Mouse (Mus musculus): ENCODE measurements at regions not wholly inside any gene's neighbourhood (a gene's known extent, or its start where the extent isn't known, plus 50 kb on each side); places are given as distances from the start of the nearest gene placed in this dataset.

DNA sequence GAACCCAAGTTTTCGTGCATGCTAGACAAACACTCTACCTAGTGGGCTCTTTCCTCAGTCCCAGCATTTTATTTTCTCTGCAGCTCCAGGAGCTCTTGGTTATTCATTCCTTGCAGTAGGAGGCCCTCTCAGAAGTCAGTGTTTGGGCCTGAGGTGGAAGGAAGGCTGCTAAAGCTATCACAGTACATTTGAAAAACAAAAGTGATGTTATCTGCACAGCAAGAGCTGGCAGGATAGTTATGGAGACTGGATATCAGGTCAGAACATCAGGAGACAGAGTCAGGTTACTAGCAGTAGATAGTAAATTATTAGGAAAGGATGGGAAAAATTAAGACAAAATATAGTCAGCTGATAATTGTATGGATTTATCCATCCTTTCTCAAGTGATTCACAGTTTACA, 152.2 kb downstream of the Mtx2 start:
- DNase-seq (ENCODE audit: low spot score) = no peak

GRCm38 (mm10) chr2:74981856-74982255, 156.3 kb downstream of the Mtx2 start:
- DNase-seq (ENCODE audit: low spot score) = no peak

DNA sequence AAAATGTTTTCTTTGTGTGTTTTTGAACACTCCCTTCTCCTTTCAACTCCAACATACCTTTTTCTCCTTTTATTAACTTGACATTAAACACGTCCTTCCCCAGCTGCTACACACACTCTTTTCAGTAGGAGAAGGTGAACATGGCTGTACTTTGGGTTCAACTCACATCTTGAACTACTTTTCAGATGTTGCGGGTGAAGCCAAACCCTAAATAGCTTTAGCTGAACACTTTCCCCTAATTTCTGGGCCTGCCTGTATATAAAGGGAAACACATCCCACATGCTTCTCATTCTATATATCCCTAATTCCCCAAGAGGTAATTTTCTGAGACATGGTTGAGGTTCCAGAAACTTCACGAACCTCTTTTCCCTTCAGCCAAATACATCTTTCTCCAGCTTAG, 168.2 kb downstream of the Mtx2 start:
- no peak for DNase-seq (ENCODE audit: low spot score)

DNA sequence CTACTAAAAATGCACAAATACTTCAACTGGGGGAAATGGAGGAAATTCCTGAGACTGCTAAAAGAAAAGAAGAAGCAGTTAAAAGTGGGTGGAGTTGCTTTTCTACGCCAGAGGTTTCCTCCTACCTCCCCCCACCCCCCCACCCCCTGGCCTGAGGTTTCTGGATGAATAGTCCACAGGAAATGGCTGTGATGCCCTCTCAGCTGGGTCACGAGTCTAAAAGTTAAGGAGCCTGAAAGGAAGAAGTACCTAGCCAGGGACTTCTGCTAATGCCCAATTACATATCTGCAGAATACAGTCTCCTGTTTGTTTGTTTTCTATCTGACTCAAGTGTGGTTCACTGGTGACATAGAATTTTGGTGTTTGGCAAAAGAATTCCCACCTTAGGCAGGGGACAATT, 169.4 kb downstream of the Mtx2 start:
- DNase-seq (ENCODE audit: low spot score) = no peak

GRCm38 (mm10) chr2:74997736-74998135, 172.1 kb downstream of the Mtx2 start:
- no peak for DNase-seq (ENCODE audit: low spot score)

DNA sequence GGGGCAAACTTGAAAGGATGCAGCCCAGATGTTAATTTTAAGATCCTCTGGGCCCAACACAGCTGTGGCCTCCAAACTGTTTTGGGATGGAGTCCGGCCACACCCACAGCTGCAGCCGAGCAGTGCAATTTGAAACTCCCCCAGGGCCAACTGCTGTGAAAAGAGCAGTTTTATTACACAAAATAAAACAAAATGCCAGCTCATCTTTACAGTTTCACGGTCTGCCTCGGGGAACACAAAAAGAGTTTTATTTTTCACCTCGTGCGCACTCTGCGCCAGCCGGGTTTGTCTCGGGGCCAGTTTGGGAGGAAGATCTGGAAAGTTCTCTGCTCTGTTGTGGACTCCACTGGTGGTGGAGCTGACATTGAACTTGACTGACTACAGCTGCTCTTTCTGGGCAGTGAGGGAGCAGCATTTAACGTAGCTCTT, 174.8 kb downstream of the Mtx2 start:
- DNase-seq (ENCODE audit: low spot score) = peak; percentile 25

GRCm38 (mm10) chr2:75002562-75002961, 177.0 kb downstream of the Mtx2 start:
- peak; percentile 13 for DNase-seq (ENCODE audit: low spot score)

DNA sequence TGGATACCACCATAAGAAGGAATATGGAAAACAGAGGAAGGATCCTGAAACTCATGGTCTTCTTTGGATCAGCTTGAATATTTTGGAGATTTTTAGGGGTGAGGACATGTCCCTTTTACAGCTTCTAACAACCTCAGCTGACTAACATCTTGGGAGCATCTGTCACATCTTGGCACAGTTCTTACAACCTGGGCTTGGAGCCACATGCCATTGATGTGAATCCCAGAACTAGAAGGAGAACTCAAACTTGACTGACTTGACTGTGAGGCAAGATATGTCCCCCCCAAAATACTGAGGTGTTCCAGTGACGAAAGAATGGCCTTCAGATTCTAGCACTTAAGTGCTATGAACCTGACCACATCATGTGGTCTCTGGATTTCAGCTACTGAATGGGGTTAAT, 182.5 kb downstream of the Mtx2 start:
- DNase-seq (ENCODE audit: low spot score) = peak; percentile 26

- no peak for DNase-seq (ENCODE audit: low spot score)
Measured at GRCm38 (mm10) chr2:75010647-75011046, 185.0 kb downstream of the Mtx2 start.

DNA sequence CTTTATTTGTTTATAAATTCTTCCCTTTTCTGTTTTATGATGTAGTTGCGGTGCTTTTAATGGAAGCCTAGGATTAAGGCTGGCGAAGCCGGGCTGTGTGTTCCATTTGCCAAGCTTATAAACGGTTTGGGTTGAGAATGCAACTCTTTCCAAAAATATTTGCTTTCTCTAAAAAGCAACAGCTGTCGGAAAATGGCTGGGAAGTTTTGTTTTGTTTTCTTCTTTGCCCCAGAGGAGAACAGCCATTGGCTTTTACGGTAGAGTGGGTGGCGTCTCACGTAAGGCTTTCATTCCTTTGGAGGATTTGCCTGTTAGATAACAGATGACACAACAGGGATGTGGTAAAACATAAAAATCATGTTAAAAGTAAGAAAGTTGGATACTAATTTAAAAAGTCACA, 186.4 kb downstream of the Mtx2 start:
- DNase-seq (ENCODE audit: low spot score) = no peak

DNA sequence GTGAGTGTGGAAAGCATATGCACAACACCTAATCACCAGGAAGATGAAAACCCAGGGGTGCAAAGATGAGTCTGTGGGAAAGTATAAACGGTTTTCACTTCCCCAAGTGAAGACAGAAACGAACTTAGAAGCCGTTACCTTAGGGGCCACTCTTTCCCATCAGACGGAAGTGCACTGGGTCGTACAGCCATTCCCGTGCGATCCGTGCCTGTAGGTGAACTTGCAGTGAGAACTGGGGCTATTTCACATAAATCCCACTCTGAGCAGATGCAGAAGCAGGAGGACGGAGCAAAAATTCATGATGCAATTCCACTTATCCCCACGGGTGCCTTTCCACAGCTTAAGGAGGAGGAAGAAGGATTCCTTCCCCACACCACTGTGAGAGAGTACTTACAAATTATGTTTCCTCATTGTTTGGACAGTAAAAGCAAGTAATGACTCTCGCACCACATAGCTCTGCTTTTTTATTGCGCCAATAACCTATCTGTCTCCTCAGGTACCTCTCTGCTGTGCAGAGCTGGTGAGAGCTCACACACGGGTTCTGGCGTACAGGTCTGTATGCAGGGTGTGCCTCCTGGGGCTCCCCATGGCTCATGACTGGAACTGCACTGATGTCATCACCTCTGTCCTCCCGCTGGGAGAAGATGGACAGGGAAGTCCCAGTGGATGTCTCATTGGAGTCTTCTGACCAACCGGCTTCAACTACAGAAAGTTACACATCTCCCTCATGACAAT, 189.6 kb downstream of the Mtx2 start:
- DNase-seq (ENCODE audit: low spot score) = no peak

- DNase-seq (ENCODE audit: low spot score) = no peak
Measured at GRCm38 (mm10) chr2:75019459-75019858, 193.9 kb downstream of the Mtx2 start.

- no peak for DNase-seq (ENCODE audit: low spot score)
Measured at GRCm38 (mm10) chr2:75021639-75022038, 196.0 kb downstream of the Mtx2 start.

DNA sequence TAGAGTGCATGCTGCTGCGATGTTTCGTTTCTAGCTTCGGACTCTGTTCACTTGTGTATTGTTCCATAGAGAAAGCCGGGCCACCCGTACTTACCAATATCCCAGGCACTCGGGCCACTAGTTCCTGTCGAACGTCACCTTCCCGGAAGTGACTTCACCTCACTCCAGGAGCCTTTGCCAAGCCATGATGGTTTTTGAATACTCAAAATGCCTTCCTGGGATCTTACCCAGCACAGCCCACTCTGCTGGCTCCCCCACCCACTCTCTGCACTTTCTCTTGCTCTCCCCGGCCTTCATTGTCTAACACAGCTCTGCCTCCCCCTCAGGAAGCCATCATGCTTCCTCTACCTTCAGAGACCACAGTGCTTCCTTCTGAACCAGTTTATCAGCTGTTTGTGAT, 202.5 kb downstream of the Mtx2 start:
- no peak for DNase-seq (ENCODE audit: low spot score)

- DNase-seq (ENCODE audit: low spot score) = no peak
Measured at GRCm38 (mm10) chr2:75029089-75029693, 203.6 kb downstream of the Mtx2 start.

DNA sequence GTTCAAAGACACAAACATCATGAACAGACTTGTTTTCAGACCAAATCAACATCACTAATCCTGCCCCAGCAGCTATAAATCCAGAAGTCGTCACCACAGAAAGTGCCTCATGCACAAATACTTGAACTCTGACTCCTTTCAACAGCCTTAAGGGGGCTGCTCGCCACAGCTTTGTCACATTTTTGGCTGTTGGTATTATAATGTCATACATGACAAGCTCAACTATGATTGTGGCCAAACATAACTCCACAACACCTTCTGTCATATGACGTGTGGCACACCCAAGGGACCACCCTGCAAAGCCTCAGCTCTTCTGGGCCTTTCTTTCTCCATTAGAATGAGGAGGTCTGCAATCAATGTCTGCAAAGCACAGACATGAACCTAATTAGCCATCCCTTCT, 209.1 kb downstream of the Mtx2 start:
- DNase-seq (ENCODE audit: low spot score) = no peak

DNA sequence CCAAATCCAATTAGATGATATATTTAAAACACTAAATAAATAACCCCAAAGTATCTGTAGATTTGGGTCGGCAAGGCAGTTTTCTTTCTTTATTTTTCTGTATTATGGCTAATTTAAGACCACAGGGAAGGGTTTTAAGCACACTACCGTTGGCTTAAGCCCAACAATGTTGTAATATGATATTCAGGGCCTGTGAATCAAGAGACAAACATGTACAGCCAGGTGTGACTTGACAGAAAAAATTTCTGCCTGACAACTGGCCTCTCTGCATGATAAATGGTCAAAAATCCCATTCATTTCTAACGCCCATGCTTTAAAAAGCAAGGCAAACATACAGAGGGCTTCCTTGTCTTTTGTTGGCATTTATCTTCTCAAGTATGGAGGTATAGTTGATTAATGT, 213.5 kb downstream of the Mtx2 start:
- DNase-seq (ENCODE audit: low spot score) = no peak

- no peak for DNase-seq (ENCODE audit: low spot score)
Measured at GRCm38 (mm10) chr2:75046892-75047291, 221.3 kb downstream of the Mtx2 start.

DNA sequence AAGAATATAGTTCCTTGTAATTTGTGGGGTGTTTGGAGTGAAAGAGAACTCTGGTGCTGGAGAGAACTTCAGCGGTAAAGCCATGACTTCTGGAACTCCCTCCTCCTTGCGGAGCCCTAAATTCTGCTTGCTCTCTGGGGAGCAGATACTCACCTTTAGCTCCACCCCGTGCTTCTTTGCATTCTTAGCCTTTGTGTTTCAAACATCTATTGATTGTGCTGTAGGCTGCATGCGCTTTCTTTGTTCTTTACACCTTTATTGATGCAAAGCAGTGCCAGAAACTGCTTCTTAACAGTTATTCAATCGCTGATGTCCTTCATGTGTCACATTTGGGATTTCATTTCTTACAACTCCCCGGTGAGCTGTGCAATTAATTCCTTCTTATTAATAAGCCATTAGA, 222.5 kb downstream of the Mtx2 start:
- DNase-seq (ENCODE audit: low spot score) = no peak

GRCm38 (mm10) chr2:75054474-75055186, 229.0 kb downstream of the Mtx2 start:
- no peak for DNase-seq (ENCODE audit: low spot score)

DNA sequence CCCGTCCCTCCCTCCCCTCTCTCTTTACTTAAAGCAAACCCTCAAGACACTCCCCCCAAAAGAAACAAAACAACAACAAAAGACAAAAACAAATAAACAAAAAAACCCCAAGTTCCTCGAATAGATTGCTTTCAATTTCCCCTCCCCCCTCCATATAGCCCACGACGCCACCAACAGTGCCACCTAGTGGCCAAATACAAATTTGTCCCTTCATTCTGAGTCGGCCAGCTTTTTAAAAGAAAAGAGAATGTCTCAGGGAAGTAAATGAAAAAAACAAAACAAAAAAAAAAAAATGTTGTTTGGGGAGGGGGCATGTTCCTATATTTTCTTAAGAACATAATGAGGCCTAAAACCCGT, 229.6 kb downstream of the Mtx2 start:
- DNase-seq (ENCODE audit: low spot score) = peak; percentile 44

- no peak for DNase-seq (ENCODE audit: low spot score)
Measured at GRCm38 (mm10) chr2:75061009-75061408, 235.4 kb downstream of the Mtx2 start.

DNA sequence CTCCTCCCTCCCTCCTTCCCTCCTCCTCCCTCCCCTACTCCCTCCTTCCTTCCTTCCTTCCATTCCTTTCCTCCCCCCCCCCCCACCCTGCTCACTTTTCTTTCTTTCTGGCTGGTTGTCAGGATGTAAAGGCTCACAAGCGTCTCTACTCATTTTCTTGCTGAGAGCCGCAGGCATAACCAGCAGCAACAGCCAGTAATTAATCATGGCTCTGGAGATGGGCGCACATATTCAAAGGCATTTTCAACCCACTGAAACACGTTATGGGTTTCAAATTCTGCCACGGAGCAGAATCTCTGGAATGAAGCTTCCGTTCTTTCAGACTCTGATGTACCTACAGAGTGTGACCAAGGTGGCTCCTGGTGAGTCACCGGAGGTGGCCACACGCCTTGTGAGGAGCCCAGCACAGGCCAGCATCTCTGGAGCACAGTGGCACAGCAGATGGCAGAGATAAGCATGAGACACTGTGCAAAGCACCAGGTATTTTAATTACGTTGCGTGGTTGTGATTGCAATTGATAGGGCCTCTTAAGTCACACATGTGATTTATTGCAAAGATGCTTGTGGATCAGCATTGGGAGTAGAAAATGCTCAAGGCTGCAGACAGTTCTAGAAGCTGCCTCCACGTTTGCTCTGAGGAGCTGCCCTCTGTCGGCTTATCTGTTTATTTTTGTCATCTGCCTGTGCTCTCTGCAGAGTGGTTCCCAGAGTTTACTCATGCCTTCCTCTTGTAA, 236.0 kb downstream of the Mtx2 start:
- DNase-seq (ENCODE audit: low spot score) = no peak
